Mouse (Mus musculus): ENCODE measurements around the gene Abcc2. TPM values are rescaled to one million over a fixed set of nuclear protein-coding genes. Genes with fewer than 3 reads are reported as not detected.

Gene Abcc2
- 1 to 10 TPM in 1 of 4 experiments, under 1 TPM in 3; 0.03 to 1.1 (median 0.09) TPM for total RNA-seq (2022)

DNA sequence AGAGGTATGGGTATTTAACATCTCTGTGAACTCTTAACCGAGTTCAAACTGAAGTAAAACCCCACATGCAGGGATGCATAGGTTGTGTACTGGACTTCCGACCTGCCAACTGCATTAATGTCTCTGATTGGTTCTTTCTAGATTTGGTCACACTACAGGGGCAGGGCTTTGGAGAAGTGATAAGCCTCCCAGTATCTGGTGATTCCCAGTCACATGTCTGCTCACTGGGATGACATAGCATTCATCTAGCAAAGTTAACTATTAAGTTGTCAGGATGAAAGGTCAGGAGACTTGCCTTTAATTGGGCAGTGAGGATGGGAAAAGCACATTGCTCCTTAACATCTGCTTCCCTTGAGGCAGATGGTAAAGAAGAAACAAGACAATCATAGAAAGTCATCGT lies at the start of gene Abcc2:
Gene Abcc2 (plus strand): TSS at position 213 of the 400 bp plus-strand sequence.
- DNase-seq, result no peak

DNA sequence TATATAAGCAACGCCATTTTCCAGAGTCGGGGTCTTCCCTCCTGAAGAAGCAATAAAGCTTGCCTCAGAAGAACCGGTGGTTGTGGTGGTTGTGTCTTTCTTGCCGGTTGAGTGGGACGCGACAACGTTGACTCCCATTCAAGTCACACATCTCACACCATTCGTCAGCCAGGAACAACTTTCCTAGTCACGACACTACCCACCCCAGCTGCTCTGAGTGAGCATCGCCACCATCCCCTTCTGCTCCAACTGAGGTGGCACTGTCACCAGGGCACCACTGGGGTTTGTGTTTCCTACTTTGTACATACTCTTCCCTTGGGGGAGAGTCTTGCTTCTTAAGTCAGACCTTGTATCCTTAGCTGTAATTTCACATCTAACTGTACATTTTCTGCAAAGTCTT lies 43.6 kb upstream of the Abcc2 start:
- no peak for DNase-seq

DNA sequence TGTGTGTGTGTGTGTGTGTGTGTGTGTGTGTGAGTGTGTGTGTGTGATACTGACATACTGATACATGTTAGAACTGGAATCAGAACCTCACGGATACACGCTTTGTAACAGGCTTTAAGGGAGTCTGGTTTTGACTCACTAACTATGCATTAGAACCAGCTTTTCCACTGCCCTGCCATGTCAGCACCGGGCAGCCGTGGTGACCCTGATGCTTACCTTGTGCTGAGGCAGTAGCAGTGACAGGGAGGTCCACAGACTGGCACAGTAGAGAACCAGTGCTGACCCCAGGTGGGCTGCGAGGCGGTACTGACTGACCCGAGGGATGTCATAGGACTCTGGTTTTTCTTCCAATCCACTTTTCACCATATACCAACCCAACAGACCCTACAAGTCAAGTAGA lies 38.6 kb upstream of the Abcc2 start:
- DNase-seq, result no peak

DNA sequence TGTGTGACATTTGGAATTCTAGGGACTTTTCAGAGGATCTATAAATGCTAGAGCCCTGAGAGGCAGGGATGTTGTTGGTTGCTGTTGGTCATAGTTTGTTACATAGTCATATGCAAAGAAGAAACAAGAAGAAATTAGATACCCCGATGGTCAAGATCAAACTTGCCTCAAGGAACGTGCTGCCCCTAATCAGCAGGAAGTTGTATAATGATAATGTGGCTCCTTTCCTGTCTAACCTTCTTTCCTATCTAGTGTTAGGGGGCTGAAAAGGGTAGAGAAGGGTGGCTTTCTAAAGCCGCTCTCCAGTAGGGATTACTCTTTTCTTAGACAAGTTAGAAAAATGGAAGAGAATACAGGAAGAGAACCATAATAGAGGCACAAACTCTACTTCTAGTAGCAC lies 36.3 kb upstream of the Abcc2 start:
- no peak for DNase-seq

DNA sequence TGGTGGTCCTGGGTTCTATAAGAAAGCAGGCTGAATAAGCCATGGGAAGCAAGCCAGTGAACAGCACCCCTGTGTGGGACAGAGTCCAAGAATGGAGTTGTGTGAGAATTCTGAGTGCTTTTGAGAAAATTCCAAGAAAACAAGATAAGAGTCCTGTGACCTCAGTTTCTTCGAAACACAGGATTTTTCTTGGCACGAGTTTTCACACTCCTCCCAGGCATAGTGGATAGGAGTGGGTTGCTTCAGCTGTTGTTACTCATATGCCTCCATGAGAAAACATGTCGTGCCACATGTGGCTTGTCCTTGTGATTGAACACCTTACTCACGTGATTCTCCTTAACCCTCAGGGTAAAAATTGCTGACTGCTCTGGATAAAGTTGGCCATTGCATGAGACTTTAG lies 34.1 kb upstream of the Abcc2 start:
- no peak for DNase-seq

DNA sequence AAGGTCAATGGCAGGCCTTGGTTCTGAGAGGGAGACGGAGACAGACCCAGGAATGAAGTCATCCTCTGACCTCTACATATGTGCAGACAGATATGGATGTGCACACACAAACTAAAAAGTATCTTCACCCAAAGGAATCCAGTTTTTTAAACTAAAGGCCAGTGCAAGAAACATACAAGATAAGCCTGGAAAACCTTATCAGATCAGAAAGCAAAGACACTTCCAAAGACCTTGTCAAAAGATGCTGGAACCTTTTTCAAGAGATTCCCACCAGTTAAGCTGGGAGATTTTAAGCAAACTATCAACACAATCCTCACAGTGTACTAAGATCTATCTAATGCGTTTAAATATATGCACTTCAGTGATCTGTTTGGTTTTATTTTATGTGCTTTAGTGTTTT lies 32.0 kb upstream of the Abcc2 start:
- DNase-seq, result no peak

DNA sequence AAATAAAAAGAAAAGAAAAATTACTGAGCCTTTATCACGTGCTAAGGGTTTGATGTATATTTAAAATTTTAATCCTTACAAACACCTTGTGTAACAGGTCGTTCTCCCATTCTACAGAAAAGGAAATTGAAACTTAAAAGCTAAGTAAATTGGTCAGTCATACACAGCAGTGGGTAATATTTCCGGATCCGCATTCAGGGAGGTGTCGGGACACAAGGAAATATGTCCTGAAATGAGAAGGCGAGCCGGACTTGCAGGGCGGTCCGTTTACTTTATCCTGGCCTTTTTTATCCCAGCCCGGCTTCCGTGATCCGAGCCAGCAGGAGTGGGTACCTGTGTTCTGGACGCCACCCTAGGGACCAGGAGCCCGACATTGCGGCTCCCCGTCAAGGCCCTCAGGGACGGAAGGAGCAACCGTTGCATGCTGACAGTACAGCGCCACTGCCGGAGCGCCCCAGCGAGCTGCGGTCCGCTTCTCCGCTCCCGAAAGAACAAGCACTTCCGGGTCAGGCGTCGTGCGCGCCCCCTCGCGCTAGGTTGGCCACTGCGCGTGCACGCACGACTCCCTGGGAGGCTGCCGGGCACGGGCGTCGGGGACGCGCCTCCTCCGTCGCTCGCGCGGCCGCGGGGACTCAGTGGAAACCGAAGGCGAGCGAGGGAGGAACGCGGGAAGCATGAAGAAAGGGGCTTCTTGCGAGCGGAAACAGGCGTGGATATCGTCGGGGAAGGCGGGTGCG lies 29.3 kb upstream of the Abcc2 start, which contains the start of the genes Cutc and Cox15:
Gene Cutc (plus strand): TSS at position 508 of the 737 bp plus-strand sequence.
Gene Cox15 (minus strand): TSS at position 512 of the 737 bp plus-strand sequence.
- DNase-seq, result peak; percentile 95

DNA sequence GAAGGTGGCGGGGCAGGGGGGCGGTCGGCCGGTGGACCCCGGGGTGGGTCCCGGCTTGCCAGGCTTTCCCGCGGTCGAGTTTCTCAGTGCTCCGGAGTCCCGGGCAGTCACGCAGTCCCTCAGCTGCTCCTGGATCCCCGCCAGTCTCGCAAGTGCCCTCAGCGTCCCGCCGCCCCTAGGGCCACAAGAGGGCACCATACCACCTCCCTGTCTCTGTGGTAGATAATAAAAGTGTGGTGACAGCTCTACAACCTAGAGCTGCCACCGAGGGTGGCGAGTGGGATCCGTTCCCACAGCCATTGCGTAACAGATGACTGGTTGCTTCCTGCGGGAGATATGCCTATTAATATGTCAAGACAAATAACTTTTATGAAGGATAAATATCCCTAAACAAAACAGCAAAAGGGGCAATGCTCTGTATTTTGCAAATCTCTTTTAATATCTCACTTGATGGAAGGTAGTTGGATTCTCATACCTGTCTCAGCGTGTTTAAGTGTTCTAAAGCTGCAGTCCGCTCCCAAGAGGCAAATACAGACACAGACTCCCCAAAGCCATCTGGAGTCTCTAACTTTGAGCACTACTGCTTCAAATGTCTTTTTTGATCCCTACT lies 28.7 kb upstream of the Abcc2 start:
- peak; percentile 90 for DNase-seq

DNA sequence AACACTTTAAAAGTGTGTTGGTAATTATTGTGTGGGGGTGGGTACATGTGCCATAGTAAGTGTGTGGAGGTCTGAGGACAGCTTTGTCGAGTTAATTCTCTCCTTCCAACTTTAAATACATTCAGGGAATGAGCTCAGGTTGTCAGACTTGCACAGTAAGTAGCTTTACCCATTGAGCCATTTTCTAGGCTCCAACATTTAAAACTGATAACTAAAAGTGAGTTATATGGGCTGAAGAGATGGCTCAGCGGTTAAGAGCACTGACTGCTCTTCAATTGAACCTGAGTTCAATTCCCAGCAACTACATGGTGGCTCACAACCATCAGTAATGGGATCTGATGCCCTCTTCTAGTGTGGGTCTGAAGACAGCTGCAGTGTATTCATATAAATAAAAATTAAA lies 27.8 kb upstream of the Abcc2 start:
- no peak for DNase-seq

DNA sequence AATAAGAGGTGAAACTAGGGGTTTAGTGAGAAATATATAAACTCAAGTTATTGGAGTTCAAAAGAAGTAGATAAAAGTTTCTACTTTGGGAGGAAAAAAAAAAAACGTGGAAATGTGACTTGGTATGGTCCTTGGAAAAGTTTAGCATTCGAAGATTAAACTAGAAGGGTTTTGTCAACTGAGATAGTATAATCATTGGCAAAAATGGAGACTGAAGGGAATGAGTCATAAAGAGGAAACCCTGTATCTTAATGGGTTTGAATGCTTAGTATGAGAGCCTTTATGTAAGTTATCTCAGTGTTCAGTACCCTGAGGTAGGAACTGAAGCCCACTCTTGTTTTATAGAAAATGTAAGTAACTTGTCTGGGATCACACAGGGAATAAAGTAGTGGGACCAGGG lies 27.1 kb upstream of the Abcc2 start:
- DNase-seq, result no peak

DNA sequence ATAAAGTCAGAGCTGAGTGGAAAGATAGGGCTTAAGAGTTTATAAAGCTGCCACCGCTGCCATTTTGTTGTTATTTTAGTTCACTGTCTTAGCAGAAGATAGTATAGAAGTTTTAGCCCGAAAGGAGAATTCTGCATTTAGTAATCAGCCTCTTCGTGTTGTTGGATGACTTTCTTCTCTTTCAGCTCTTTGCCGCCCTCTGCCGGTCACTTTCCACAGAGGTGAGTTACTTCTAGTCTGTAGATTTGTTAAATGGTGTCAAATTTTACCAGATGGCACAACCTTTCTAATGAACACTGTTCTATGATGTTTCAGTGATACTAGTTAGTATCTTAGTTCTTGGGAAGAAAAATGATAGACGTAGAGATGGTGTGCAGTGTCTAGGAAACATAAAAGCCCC lies 21.5 kb upstream of the Abcc2 start:
- peak; percentile 28 for DNase-seq

DNA sequence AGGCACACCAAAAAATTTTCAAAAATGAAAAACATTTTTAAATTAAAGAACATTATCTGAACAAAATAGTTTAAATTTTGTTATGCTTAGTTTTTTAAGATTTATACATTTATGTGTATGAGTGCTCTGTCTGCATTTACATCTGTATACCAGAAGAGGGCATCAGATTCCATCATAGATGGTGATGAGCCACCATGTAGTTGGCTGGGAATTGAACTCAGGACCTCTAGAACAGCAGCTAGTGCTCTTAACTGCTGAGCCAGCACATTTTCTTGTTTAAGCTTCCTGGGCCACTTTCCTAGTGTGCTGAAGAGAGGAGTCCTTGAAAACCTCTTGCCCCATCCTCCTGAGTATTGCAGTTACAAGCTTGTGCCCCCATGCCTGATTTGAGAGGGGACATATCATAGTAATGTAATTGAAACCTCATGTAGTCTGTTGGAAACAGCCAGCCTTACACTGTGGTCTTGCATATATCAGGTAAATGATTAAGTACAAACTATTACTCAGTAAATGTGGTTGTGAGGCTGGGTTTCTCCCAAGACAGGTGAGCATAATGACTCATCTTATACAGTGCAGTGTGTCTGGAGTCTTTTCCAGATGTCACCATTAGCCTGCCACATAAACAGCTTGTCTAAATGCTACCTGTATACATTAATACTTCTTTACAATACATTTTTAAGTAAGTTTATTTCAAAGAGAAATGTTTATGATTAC lies 20.3 kb upstream of the Abcc2 start:
- no peak for DNase-seq

DNA sequence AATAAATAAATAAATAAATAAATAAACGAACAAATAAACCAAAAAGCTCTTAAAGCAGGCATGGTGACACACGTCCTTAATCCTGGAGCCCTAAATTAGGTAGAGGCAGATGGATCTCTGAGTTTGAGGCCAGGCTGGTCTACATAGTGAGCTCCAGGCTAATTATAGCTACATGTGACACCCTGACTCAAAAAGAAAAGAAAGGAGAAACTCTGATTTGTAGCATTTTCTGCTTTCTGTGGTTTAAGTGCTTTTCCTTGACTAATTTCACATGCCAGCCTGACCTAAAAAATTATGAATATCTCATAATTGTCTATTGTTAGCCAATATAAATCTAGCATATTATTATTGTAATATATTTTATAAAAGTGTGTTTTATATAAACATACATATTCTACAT lies 19.6 kb upstream of the Abcc2 start:
- DNase-seq, result no peak

DNA sequence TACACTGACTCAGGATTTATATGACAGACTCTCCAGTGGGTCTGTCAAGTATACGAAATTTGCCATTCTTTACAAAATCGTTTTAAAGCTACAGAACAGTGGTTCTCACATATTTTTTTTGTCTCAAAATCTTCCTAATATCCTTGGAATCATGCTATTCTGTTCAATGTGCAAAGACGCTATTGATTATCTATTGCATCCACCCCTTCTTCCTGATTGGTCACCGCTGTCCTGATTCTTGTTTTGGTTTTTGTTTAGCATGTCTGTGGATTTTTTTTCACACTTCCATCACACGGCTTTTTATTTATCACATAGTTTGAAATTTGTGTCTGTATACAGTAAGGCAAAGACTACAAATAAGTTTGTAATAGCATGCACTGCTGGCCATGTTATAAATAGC lies 15.5 kb upstream of the Abcc2 start:
- no peak for DNase-seq

DNA sequence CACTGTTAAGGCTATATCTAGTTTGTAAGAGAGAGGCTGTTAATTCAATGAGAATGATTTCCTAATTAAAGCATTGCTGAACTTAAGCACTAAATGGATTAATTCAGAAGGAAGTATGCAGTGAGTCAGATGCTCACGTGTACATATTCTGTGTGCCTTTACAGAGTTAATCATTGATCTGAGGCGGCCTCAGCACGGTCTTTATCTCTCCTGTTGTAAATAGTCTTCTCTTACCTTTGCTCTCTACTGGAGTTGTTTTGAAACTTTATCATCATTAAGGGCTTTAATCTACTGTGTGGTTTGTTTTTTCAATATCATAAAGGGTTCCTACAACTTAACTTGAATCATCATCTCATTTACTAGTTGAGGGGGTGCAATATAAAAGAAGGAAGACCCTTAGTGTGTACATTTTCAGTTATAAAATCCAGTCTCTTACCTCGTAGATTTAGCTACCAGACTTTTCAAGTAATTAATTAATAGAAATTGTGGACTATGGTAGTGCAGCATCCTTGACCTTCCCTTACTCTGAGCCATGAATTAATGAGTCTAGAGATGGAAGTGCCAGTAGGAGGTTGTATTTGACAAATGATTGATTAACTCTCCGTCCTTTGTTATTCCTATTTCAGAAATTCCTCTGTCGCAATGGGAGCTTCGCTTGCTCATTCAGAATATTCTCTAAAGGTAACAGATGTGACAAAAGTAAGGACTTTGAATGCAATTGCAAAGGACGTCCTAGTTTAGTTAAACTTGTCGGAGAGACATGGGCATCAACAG lies 14.3 kb upstream of the Abcc2 start:
- DNase-seq, result no peak

DNA sequence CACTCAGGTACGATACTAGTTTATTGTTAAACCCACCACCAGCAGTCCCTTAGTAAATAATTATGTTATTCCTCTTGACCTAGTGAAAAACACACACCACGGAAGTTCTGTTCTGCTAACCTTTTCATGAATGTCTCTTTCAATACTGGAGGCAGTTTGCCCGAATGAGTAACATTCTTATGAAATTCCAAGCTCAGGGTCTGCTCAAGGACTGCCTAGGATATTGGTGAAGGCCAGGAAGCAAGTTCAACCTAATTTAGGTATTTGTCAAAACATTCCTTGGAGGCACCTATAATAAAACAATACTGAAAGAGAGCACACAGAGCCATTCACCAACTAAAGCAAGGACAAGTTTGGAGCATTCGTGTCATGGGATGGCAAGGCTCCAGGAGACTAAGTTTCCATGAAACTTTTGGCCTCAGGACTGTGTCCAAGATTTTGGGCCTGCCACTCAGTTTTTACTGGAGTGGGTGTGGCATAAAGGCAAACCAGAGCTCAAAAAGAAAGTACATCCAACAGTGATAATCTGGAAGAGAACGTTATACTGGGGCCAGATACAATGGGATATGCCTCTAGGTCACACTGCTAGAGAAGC lies 12.5 kb upstream of the Abcc2 start:
- peak; percentile 40 for DNase-seq

DNA sequence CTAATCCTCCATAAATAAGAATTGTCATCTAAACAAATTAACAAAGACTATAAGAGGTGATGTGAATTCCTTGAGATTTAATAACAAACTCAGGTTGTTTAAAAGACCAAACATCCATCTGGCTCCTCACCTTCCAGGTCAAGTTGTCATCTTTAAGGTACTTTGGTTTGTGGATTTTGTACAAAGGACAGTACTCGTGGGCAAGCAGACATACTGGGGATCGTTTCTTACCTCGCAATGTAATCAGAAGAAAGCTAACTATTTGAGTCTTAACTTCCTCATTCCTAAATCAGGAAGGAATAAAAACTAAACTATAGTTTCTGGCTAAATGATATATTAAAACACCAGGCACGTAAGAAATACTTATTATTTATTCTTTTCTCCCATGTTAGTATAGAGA lies 11.4 kb upstream of the Abcc2 start:
- no peak for DNase-seq

DNA sequence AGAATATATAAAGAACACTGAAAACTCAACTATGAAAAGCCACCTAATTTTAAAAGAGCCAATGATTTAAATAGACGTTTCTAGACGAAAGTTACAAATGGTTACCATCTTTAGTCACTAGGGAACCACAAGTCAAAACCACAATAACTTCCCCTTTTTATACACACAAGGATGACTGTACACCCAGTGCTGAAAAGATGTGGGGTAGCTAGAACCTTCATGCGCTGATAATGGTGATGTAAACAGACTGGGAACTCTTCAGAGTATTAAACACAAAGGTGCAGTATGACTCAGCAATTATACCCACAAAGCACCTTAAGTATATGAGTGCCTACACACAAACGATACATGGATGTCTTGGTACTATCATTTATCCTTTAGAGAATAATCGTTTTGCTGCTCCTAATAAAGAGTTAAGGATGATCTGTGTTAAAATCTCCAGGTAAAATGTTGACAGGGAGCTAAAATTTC lies 10.5 kb upstream of the Abcc2 start:
- no peak for DNase-seq

DNA sequence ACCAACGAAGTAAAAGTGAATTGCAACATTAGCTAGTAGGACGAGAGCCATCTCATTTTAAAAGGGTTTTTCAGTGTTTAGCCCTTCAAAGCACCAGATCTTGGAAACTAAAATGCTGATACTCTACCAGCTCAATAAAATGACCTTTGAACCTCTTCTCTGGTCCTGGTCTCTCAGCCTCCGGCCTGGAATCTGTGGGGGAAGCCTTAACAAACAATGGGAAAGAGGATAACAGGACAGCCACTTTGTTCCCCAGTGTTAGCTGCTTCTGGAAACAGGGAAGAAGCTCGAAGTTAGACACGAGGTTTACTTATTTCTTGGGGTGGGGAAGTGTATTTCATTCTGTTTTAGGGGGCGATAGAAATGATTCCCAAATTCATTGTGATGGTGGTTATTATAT lies 9.7 kb upstream of the Abcc2 start:
- no peak for DNase-seq

DNA sequence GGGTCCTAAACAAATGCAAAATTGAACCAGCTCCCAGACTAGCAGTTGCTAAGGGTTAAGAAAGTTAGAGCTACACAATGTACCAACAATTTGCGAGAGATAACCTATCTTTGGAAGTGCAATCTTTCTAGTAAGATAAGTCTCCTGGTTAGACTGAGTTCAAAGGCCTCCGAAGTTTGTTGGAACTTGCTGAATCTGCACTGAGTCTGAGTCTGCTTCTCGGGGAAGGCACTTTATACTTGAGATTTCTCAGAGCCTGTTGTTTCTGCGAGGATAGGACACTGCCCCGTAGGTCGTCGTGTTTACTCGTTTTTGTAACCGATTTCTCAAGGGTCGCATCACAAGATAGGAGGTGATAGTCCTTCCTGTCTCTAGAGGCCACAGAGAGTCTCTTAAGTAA lies 6.6 kb upstream of the Abcc2 start:
- DNase-seq, result no peak

DNA sequence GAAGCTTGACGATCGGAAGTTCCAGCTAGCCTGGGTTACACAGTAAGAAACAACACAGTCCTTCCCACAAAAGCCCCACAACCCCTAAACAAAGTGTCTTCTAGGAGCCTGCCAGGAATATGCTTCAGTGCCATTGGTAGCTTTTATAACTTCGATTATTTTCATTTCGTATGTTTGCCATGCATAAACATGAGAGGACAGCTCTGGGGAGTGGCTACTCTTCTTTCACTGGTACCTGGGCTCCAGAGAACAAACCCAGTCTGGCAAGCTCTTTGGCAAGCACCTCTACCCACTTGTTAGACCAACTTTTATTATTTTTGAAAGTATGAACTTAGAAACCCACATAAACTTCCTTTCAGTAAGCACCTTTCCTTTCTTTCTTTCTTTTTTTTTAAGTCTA lies 5.4 kb upstream of the Abcc2 start:
- DNase-seq, result no peak

DNA sequence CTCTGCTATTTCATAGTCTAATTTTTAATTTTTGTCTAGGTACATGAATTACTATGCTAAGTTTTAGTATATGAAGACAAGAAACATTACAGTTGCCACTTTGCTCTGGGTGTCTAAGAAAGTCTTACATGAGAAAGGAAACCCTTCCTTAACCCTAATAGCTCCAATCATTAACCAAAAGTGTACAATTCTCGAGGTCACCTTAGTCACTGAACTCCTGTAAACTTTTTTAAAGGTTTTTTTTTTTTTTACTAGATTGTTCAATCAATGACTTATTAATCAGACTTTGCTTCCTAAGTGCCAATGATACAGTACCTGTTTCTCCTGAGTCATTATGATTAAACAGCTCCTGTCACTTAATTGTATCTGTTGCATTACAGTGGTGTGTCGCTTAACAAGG lies 4.7 kb upstream of the Abcc2 start:
- DNase-seq, result no peak
